Mouse (Mus musculus): Measurements from ENCODE around the gene Tm7sf2.

Tm7sf2 gene

GRCm38 (mm10) chr19:6069851-6070250 is 1.7 kb upstream of the Tm7sf2 start:
- no peak for ATAC-seq (ENCODE audit: low TSS enrichment)

GRCm38 (mm10) chr19:6068951-6069350 is 778 bp upstream of the Tm7sf2 start:
- no peak for ATAC-seq (ENCODE audit: low TSS enrichment)

DNA sequence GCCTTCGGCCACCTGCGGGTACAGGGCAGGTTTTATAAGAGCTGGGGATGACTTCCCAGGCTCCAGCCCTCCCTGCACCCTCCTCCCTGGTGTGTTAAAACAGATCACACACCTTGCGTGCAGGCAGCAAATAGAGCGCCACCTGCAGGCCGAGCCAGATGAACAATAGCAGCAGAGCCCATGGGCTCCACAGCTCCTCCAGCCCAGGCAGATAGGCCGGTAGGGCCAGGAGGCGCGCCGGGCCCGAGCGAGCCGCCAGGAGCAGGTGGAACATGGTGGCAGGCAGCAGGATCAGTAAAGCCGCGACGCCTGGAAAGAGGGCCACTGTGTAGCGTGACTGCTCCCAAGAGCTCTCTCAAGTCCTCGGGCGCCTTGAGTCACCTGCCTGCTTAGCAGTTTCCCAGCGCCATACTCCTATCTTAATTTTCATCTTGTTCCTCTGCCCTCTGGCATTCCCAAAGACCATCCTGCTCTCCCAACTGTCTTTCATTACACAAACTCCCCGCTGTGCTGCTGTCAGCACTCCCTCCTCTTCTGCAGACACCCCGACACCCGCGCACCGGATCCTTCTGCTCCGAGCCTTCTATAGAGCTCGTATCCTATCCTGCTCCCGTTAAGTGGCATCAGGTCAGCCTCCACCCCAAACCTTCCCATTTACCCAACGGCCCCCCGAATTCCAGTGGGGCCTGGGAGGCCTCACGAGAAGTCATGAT is 1.0 kb downstream of the Tm7sf2 start:
- ATAC-seq (ENCODE audit: low TSS enrichment), result peak; percentile 71

DNA sequence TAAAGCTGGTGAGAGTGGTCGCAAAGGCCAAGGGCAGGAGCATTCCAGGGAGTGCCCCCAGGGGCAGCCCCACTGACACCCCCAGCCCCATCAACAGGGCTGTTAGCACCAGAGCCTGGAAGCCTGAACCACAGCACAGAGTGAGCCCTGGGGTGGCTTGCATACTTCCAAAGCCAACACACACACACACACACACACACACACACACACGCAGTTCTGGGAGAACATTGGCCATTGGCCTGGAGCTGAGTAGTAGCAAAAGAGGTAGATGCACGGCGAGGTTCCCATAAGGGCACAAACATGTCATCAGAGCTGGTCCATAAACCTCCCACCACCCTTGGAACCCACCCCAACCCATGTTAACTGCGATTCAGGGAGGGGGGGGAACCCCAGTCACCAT is 1.6 kb downstream of the Tm7sf2 start:
- no peak for ATAC-seq (ENCODE audit: low TSS enrichment)

DNA sequence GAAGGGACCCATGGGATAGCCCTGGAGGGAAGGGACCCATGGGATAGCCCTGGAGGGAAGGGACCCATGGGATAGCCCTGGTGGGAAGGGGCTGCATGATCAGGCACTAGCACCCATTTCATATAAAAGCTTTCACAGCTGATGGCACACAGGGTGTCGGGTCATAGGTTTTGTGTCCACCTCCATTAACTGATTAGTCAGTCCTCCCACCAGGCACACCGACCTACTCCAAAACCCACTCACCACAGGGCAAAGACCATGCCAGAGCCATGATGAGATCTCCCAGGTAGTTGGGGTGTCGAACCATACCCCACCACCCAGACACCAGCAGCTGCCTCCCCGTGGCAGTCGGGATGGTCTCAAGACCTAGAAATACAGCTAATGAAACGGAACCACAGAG is 5.1 kb downstream of the Tm7sf2 start:
- ATAC-seq (ENCODE audit: low TSS enrichment), result no peak

DNA sequence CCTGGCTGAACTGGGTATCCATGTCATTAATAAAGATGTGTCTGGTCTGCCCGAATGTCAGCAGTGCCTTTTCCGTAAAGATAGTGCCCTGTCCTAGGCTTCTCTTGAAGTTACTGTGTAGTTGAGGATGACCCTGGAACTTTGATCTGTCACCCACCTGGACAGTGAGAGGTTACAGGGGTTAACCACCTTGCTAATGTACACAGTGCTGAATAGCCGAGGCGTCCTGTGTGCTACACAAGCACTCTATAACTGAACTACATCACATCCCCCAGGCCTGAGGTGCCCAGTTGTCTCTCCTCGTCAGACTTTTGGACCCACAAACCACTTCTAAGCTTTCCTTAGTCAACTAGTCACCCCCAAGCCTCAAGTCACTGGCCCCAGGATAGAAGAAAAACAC is 5.8 kb downstream of the Tm7sf2 start:
- no peak for ATAC-seq (ENCODE audit: low TSS enrichment)

GRCm38 (mm10) chr19:6061641-6062302 is 6.4 kb downstream of the Tm7sf2 start:
- ATAC-seq (ENCODE audit: low TSS enrichment), result no peak

- peak; percentile 79 for ATAC-seq (ENCODE audit: low TSS enrichment)
Observed at GRCm38 (mm10) chr19:6061021-6061533, 7.1 kb downstream of the Tm7sf2 start, which contains the start of gene Znhit2. TSS of gene Znhit2 (plus strand) at chr19:6061192.

- ATAC-seq (ENCODE audit: low TSS enrichment), result no peak
Observed at GRCm38 (mm10) chr19:6058966-6059365, 9.2 kb downstream of the Tm7sf2 start.

DNA sequence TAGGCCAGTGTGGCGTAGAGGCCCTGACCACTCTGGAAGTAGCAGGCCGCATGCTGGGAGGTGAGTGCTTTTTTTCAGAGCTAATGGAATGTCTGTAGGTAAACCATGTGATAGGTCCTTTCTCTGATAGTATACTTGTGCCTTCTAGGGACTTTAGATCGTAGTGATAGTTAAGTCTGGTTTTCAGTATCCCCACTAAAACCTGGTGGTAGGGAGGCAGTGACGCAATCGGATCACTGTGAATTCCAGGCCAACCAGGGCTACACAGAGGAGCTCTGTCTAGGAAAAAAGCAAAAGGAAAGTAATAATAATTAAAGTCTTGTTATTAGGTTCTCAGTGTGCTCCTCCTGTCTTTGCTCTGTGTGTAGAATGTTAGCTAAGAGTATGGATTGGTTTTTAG is 9.7 kb downstream of the Tm7sf2 start:
- ATAC-seq (ENCODE audit: low TSS enrichment), result no peak

GRCm38 (mm10) chr19:6057313-6058096 is 10.7 kb downstream of the Tm7sf2 start, which contains the start of the genes Mrpl49 and Fau:
TSS of gene Mrpl49 (minus strand) at chr19:6057785.
TSS of gene Fau (plus strand) at chr19:6057844.
- ATAC-seq (ENCODE audit: low TSS enrichment), result peak; percentile 76

DNA sequence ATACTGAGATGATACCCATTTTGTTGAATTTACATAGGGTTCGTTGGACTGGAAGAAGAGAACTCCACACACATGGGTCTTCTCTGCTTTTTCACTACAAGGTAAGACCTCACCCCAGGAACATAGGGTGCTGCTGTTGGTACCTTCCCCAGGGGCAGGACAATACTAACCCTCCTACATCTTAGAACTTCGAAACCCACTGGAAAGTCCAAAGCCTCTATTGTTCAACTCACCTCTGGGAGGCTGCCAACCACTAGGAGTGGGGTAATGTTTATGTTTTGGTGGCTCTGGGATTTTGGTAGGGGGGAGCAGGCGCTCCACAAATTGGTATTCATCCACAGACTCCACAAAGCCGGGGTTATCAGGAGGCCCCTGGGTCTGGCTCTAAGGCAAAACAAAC is 11.5 kb downstream of the Tm7sf2 start:
- no peak for ATAC-seq (ENCODE audit: low TSS enrichment)

DNA sequence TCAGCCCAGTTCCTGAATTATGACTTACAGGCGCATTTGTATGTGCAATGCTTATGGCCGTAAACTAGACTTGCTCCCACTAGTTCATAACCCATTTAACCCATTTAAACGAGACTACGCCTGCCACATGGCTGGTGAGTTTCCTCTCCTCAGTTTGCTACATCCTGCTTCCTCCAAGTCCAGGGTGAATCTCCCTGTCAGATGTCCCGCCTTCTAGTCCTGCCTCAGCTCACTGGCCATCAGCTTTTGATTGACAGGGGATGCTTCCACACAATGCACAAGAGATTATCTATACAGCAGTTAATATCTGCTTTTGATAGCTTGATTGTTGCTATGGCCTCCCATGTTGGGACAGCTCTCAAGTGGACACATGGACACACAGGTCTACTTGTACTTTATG is 13.9 kb downstream of the Tm7sf2 start:
- no peak for ATAC-seq (ENCODE audit: low TSS enrichment)

GRCm38 (mm10) chr19:6052516-6052915 is 15.7 kb downstream of the Tm7sf2 start:
- ATAC-seq (ENCODE audit: low TSS enrichment), result no peak

DNA sequence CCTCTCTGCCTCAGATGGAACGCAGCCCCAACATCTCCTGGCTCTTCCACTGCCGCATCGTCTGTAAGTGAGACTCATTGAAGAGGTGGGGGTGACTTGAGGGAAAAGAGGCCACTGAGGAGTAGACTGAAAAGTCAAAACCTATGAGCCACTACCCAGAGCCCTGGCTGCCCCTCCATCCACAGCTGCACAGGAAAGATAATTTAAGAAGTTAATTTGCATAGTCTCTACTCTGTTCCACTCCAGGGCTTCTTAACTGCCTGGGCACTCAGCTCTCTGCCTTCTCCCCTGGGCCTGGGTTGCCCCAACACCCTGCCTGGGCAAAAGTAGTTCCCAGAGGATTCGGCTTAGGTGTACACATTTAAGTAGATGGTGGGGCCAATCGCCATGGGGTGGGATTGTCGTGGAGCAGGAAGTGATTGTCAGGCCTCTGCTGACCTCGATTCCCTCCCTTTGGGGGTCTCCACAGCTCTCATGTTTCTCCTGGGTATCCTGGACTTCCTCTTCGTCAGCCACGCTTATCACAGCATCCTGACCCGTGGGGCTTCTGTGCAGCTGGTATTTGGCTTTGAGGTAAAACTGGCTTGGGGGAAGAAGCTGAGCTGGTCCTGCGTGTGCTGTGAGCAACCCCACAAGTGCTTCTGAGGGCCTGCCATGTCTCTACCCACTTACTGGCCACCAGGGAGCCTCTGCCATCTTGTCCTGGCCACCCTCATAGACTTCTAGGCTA is 19.3 kb downstream of the Tm7sf2 start:
- ATAC-seq (ENCODE audit: low TSS enrichment), result no peak

DNA sequence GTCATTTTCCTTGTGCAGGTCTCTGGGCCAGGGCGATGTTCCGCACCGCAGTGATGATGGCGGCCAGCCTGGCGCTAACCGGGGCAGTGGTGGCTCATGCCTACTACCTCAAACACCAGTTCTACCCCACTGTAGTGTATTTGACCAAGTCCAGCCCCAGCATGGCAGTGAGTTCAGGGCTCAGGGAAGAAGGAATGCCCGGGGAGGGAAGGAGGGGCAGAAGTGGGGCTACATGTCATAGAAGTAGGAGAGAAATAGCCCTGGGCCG is 20.3 kb downstream of the Tm7sf2 start:
- ATAC-seq (ENCODE audit: low TSS enrichment), result no peak

DNA sequence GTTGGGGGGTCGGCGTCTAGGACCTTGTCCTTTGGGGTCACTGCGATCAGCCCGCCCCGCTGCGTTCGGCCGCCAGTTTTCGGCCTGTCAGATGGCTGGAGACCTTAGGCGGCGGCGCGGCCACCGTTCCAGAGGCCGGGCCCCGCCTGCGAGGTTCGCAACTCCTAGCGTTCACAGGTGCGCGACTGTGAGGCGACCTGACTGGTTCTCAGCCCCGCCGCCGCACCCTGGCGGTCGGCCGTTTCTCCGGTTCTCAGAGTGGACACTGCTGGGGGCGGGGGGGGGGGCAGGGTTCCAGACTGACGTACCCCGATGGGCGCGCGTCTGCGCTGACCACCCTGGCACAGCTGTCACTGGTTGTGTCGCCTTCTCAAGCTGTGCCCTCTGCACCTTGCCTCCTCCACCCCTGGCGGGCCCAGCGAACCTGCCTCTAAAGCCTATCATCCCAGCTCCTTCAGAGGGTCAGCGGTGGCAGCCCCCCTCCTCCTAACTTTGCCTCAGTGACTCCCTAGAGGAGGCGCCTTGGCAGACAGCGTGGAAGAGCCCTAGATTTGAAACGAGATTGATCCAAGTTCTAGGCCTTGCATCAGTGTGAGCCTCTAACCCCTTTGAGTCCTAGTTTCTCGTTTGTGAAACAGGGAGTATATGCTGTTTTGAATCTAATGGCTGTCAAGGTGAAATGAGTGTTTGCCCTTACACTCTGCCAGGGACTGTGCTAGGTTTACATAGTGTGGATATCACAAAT is 20.8 kb downstream of the Tm7sf2 start:
- ATAC-seq (ENCODE audit: low TSS enrichment), result no peak

DNA sequence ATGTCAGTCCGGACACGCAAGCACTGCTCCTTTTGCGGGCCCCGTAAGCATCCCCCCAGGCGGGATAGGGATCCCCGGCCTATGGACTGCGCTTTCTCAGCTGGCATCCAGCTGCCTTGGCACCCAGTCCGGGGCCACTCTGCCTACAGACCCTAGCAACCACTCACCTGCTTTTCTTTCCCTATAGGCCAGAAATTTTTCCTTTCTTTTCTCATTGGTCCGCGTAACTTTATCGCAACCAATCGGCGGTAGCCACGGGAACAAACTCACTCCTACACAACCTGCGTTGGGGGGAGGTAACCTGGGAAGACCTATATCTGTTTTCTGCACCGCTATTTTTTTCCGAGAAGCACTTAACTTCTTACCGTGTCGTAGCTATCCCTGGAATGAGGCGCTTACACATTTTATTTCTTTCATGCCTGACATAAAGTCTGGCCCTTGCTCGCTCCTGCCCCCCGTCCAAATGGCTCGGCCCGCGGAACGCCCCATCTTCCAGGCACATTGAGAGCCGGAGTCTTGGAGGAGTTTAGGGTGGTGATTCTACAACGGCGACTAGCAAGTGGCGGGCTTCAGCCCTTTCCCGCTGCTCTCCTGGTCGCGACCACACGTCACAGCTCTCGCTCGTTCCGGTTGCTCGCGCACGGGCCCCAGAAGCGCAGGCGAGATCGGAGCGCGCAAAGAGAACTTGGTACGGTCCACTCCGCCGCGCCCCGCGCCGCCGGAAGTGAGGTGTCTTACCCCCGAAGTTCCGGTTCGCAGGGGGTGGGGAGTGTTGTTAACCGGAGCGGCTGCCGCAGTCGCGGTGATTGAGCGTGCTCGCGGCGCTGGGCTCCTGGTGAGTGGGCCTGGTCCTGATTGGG is 21.6 kb downstream of the Tm7sf2 start, which contains the start of gene Syvn1:
TSS of gene Syvn1 (plus strand) at position 283 of the 860 bp plus-strand sequence.
- peak; percentile 86 for ATAC-seq (ENCODE audit: low TSS enrichment)

GRCm38 (mm10) chr19:6045366-6046293 is 22.5 kb downstream of the Tm7sf2 start:
- peak; percentile 28; the same call in 1 of the 2 replicates for ATAC-seq (ENCODE audit: low TSS enrichment)

Data from frontal cortex, adult (tissue).